Mouse (Mus musculus) erythroblast, embryonic 14.5 days (primary cell): ENCODE results near the gene Pitpnm1. TPM values are rescaled to one million over a fixed set of nuclear protein-coding genes. Genes with fewer than 3 reads are reported as not detected.

ENCODE experiments used
- H3K27me3 ChIP-seq: 2 replicates; pipeline ENCODE4 v1.6.1; 2012; ENCODE audit warnings: inconsistent platforms; ENCODE audit not compliant: control insufficient read depth
- H3K36me3 ChIP-seq: 2 replicates; pipeline ENCODE4 v1.6.1; 2012; ENCODE audit warnings: mild to moderate bottlenecking, inconsistent platforms; ENCODE audit not compliant: control insufficient read depth
- H3K4me1 ChIP-seq: 2 replicates; pipeline ENCODE4 v1.6.1; 2012; ENCODE audit warnings: inconsistent platforms; ENCODE audit not compliant: control insufficient read depth
- H3K4me3 ChIP-seq: replicated peaks from 2 replicates; pipeline ENCODE3; 2012; ENCODE audit warnings: moderate library complexity, mild to moderate bottlenecking, inconsistent platforms
- H3K9me3 ChIP-seq: 2 replicates; pipeline ENCODE4 v1.6.1; 2012; ENCODE audit warnings: low read length, inconsistent platforms, mixed read lengths; ENCODE audit not compliant: control insufficient read depth
- GATA1 ChIP-seq: IDR thresholded peaks from 2 replicates; pipeline ENCODE4 v1.6.1; 2012; ENCODE audit warnings: low read length, inconsistent platforms, mixed read lengths
- TAL1 ChIP-seq: IDR thresholded peaks from 3 replicates; pipeline ENCODE4 v1.6.1; 2012; ENCODE audit warnings: low read length, inconsistent platforms, mixed read lengths
- polyA plus RNA-seq: library from polyadenylated mRNA; stranded (reverse); fragments of >175 nt; gene quantifications from 2 replicates; pipeline ENCODE4 v1.2.3, GENCODE M21; 2012

Gene Pitpnm1
- polyA plus RNA-seq, 1 experiment = 0.94 TPM

GRCm38 (mm10) chr19:4152445-4153231, 52.8 kb downstream of the Pitpnm1 start:
- no peaks in the 10 kb centered on the region for H3K9me3 ChIP-seq
- no peak for TF ChIP-seq TAL1
- TF ChIP-seq GATA1 = no peak
- H3K27me3 ChIP-seq = no peaks in the 10 kb centered on the region
- H3K4me3 ChIP-seq = no peak overlapping the region
- H3K36me3 ChIP-seq = peaks cover 66% of the 10 kb centered on the region
- peaks cover 51% of the 10 kb centered on the region for H3K4me1 ChIP-seq

GRCm38 (mm10) chr19:4153232-4153654, 53.4 kb downstream of the Pitpnm1 start, which contains the start of gene Ptprcap:
Gene Ptprcap (plus strand): TSS chr19:4153604.
- TF ChIP-seq TAL1 (no peak), GATA1 (no peak)
- Histone ChIP-seq H3K27me3 (no peaks in the 10 kb centered on the region), H3K36me3 (peaks cover 72% of the 10 kb centered on the region), H3K9me3 (no peaks in the 10 kb centered on the region), H3K4me3 (no peak within 1 kb of the TSS), H3K4me1 (peaks cover 45% of the 10 kb centered on the region)

- H3K36me3 ChIP-seq = peaks cover 85% of the 10 kb centered on the region
- no peaks in the 10 kb centered on the region for H3K9me3 ChIP-seq
- H3K27me3 ChIP-seq = no peaks in the 10 kb centered on the region
- no peak overlapping the region for H3K4me3 ChIP-seq
- H3K4me1 ChIP-seq = peaks cover 31% of the 10 kb centered on the region
- TF ChIP-seq GATA1 (no peak), TAL1 (no peak)
These were observed 54.8 kb downstream of the Pitpnm1 start for GRCm38 (mm10) chr19:4154437-4155222.

GRCm38 (mm10) chr19:4155223-4156072, 55.6 kb downstream of the Pitpnm1 start:
- peaks cover 83% of the 10 kb centered on the region for H3K36me3 ChIP-seq

GRCm38 (mm10) chr19:4156073-4156579, 56.3 kb downstream of the Pitpnm1 start:
- Histone ChIP-seq H3K9me3 (no peaks in the 10 kb centered on the region), H3K36me3 (peaks cover 82% of the 10 kb centered on the region), H3K4me3 (no peak overlapping the region), H3K27me3 (no peaks in the 10 kb centered on the region), H3K4me1 (peaks cover 26% of the 10 kb centered on the region)
- TF ChIP-seq TAL1 (no peak), GATA1 (no peak)

More at GRCm38 (mm10) chr19:4155223-4156072, 55.6 kb downstream of the Pitpnm1 start:
- no peak for TF ChIP-seq GATA1
- no peak for TF ChIP-seq TAL1
- Histone ChIP-seq H3K4me1 (peaks cover 23% of the 10 kb centered on the region), H3K4me3 (no peak overlapping the region), H3K9me3 (no peaks in the 10 kb centered on the region), H3K27me3 (no peaks in the 10 kb centered on the region)

- peaks cover 30% of the 10 kb centered on the region for H3K4me1 ChIP-seq
- no peak overlapping the region for H3K4me3 ChIP-seq
- peaks cover 84% of the 10 kb centered on the region for H3K36me3 ChIP-seq
- H3K9me3 ChIP-seq = no peaks in the 10 kb centered on the region
- H3K27me3 ChIP-seq = no peaks in the 10 kb centered on the region
- TF ChIP-seq TAL1 (no peak), GATA1 (no peak)
These were observed 57.0 kb downstream of the Pitpnm1 start for GRCm38 (mm10) chr19:4156771-4157170.

GRCm38 (mm10) chr19:4159049-4159448, 59.3 kb downstream of the Pitpnm1 start:
- H3K36me3 ChIP-seq = peaks cover 71% of the 10 kb centered on the region
- H3K9me3 ChIP-seq = no peaks in the 10 kb centered on the region
- H3K27me3 ChIP-seq = no peaks in the 10 kb centered on the region
- no peak overlapping the region for H3K4me3 ChIP-seq
- TF ChIP-seq GATA1 = no peak
- no peak for TF ChIP-seq TAL1
- peaks cover 42% of the 10 kb centered on the region for H3K4me1 ChIP-seq
